Mouse (Mus musculus) ES-Bruce4 (cell line): ENCODE results near the gene Snapc2. TPM values are rescaled to one million over a fixed set of nuclear protein-coding genes. Genes with fewer than 3 reads are reported as not detected.

Experiments
- H3K27ac ChIP-seq: 2 replicates; pipeline ENCODE4 v1.5.1; 2012; ENCODE audit warnings: low read length, inconsistent platforms; ENCODE audit not compliant: insufficient read depth
- H3K27me3 ChIP-seq: 2 replicates; pipeline ENCODE4 v1.6.1; 2012; ENCODE audit warnings: mild to moderate bottlenecking, low read length, inconsistent platforms; ENCODE audit not compliant: control insufficient read depth, poor library complexity, insufficient read depth, severe bottlenecking
- H3K36me3 ChIP-seq: 2 replicates; pipeline ENCODE4 v1.6.1; 2012; ENCODE audit warnings: inconsistent platforms, mild to moderate bottlenecking, low read length, moderate library complexity; ENCODE audit not compliant: control insufficient read depth, poor library complexity, insufficient read depth, severe bottlenecking
- H3K4me1 ChIP-seq: one replicate; pipeline ENCODE4 v1.8.1; 2011; ENCODE audit warnings: low read length; ENCODE audit not compliant: control insufficient read depth, insufficient read depth
- H3K4me3 ChIP-seq: 2 replicates; pipeline ENCODE4 v1.5.1; 2011; ENCODE audit warnings: low read depth, mild to moderate bottlenecking, low read length
- H3K9ac ChIP-seq: 2 replicates; pipeline ENCODE4 v1.6.1; 2012; ENCODE audit warnings: low read depth, mild to moderate bottlenecking, inconsistent platforms; ENCODE audit not compliant: poor library complexity, severe bottlenecking
- H3K9me3 ChIP-seq: replicated peaks from 2 replicates; pipeline ENCODE4 v1.6.1; 2012; ENCODE audit warnings: mild to moderate bottlenecking, low read length, inconsistent platforms; ENCODE audit not compliant: control insufficient read depth, poor library complexity, insufficient read depth, severe bottlenecking
- CTCF ChIP-seq: IDR thresholded peaks from one replicate; pipeline ENCODE4 v1.8.1; 2011; ENCODE audit warnings: low read depth, low read length
- EP300 ChIP-seq: IDR thresholded peaks from 2 replicates; pipeline ENCODE4 v1.6.1; 2011; ENCODE audit warnings: low read depth, low read length; ENCODE audit not compliant: insufficient read depth
- POLR2A ChIP-seq: IDR thresholded peaks from one replicate; pipeline ENCODE4 v1.8.1; 2011; ENCODE audit warnings: low read length; ENCODE audit not compliant: insufficient read depth
- polyA plus RNA-seq: library from polyadenylated mRNA; stranded (reverse); fragments of >200 nt; gene quantifications from 2 replicates; pipeline ENCODE4 v1.2.4, GENCODE M21; 2011; ENCODE audit warnings: low read depth; ENCODE audit not compliant: missing spikeins, insufficient read depth, insufficient read length

The Snapc2 gene
- polyA plus RNA-seq, 1 experiment: 29.0 TPM

DNA sequence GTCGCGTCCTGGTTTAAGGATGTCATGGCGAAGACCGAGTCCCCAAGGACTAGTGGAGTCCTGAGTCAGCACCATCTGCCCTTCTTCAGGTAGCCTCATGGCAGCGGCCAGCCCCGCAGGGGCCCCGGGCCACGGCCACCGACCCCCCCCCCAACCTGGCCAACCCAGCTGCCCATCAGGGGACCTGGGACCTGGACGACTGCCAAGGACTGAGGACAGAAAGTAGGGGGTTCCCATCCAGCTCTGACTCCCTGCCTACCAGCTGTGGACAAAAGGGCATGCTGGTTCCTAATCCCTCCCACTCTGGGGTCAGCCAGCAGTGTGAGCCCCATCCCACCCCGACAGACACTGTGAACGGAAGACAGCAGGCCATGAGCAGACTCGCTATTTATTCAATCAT is 7.1 kb upstream of the Snapc2 start:
- Histone ChIP-seq H3K27ac (no peak overlapping the region), H3K4me3 (no peak overlapping the region), H3K27me3 (no peaks in the 10 kb centered on the region)

GRCm38 (mm10) chr8:4247241-4247640 is 5.6 kb upstream of the Snapc2 start:
- H3K27ac ChIP-seq: no peak overlapping the region
- H3K9me3 ChIP-seq: no peaks in the 10 kb centered on the region
- no peak overlapping the region for H3K4me3 ChIP-seq
- no peaks in the 10 kb centered on the region for H3K4me1 ChIP-seq
- no peaks in the 10 kb centered on the region for H3K27me3 ChIP-seq
- peaks cover 33% of the 10 kb centered on the region for H3K36me3 ChIP-seq
- H3K9ac ChIP-seq: no peak overlapping the region
- no peak for TF ChIP-seq EP300
- TF ChIP-seq CTCF: no peak
- TF ChIP-seq POLR2A: no peak

More for the DNA sequence above, 7.1 kb upstream of the Snapc2 start:
- no peak overlapping the region for H3K9ac ChIP-seq
- H3K36me3 ChIP-seq: peaks cover 33% of the 10 kb centered on the region
- no peaks in the 10 kb centered on the region for H3K4me1 ChIP-seq
- TF ChIP-seq EP300: no peak
- TF ChIP-seq POLR2A: no peak
- TF ChIP-seq CTCF: no peak
- no peaks in the 10 kb centered on the region for H3K9me3 ChIP-seq

DNA sequence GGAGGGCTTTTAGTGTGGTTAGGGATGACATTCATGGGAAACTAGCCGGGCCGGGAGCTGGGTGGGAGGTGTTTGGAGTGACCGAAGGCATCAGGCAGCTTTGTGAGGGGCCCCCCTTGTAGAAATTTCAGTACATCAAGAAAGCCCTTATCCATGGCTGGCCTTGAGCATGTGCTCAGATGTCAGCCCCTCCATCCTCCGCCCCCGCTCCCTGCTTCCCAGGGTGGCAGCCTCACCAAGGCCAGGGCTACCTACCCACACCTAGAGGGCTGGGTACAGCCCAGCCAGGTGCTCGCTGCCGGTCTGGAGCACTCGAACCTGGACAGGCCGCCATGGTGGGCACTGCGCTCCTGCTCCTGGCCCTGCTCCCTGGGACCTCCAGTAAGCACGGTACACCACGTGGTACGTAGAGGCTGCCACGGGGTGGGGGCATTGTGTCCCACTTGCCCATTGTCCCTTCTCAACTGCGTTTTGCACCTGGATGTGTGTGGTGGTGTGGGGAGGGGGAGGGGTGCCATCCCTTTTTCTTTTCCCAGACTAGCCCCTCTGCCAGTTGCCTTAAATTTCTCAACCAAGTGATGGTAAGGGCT is 4.8 kb upstream of the Snapc2 start, which contains the start of gene Tgfbr3l:
Gene Tgfbr3l (plus strand): TSS at position 264 of the 590 bp plus-strand sequence.
- TF ChIP-seq CTCF (no peak), POLR2A (no peak), EP300 (no peak)
- Histone ChIP-seq H3K27ac (no peak within 1 kb of the TSS), H3K9ac (peak within 1 kb of the TSS; percentile 30), H3K27me3 (no peaks in the 10 kb centered on the region), H3K4me3 (peak within 1 kb of the TSS; percentile 9; the same call in 1 of the 2 replicates), H3K9me3 (no peaks in the 10 kb centered on the region), H3K36me3 (peaks cover 30% of the 10 kb centered on the region), H3K4me1 (no peaks in the 10 kb centered on the region)

DNA sequence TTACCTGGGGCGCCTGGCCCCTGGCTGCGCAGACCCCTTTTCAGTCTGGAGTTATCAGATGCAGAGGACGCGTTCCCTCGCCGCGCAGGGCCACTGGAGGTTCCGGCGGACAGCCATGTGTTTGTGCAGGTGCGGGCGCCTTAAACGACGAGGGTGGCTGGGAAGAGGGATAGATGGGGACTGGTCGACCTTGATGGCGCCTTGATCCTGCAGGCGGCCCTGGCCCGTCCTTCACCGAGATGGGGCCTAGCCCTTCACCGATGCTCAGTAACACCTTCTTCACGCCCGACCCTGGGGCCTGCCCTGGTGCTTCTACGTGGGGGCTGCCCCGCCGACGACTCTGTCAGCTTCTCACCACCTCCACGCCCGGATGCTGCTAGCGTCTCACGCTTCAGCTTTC is 3.7 kb upstream of the Snapc2 start:
- no peaks in the 10 kb centered on the region for H3K4me1 ChIP-seq
- peak overlapping the region; percentile 9 for H3K4me3 ChIP-seq
- peak; percentile 52; the same call in 1 of the 2 replicates for TF ChIP-seq EP300
- TF ChIP-seq CTCF: no peak
- TF ChIP-seq POLR2A: no peak
- H3K9me3 ChIP-seq: no peaks in the 10 kb centered on the region
- no peak overlapping the region for H3K27ac ChIP-seq
- peak overlapping the region; percentile 30 for H3K9ac ChIP-seq
- H3K36me3 ChIP-seq: peaks cover 19% of the 10 kb centered on the region
- H3K27me3 ChIP-seq: no peaks in the 10 kb centered on the region

DNA sequence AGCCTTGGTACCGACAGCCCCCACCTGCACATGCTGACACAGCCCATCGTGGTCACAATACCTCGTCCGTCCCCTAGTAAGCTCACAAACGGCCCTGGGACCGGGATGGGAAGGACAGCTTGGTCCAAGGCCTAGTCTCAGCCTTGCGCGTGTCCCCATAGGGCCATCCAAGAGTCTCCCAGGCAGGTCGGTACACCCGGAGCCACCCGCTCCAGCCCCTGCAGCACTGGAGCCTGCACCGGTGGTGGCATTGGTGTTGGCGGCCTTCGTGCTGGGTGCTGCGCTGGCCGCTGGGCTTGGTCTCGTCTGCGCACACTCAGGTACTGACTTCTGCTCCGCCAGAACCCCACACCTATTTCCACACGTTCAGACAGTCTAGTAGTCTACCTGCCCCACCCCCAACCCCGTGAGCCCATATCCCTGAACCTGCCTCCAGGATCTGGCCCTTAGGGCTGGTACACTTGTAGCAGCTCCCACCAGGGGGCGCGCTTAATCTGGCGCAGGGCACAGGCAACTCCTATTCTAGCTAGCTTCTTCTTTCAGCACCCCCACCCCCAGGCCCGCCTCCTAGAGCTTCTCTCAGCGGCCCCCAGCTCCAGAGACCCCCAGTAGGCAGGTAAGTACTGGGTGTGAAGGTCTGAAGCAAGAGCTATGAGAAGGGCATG is 2.4 kb upstream of the Snapc2 start:
- H3K9ac ChIP-seq: peak overlapping the region; percentile 30
- no peaks in the 10 kb centered on the region for H3K27me3 ChIP-seq
- peaks cover 17% of the 10 kb centered on the region for H3K36me3 ChIP-seq
- H3K4me1 ChIP-seq: no peaks in the 10 kb centered on the region
- no peaks in the 10 kb centered on the region for H3K9me3 ChIP-seq
- no peak overlapping the region for H3K27ac ChIP-seq
- peak overlapping the region; percentile 35 for H3K4me3 ChIP-seq
- TF ChIP-seq CTCF: peak; percentile 86
- TF ChIP-seq POLR2A: no peak
- 0 out of 2 replicates have a peak, but pooled peaks have one; percentile 28 for TF ChIP-seq EP300

- H3K9me3 ChIP-seq: no peaks in the 10 kb centered on the region
- no peaks in the 10 kb centered on the region for H3K27me3 ChIP-seq
- peak overlapping the region; percentile 82 for H3K9ac ChIP-seq
- H3K36me3 ChIP-seq: peaks cover 12% of the 10 kb centered on the region
- peak overlapping the region; percentile 93 for H3K4me3 ChIP-seq
- TF ChIP-seq POLR2A (no peak), CTCF (no peak), EP300 (no peak)
- no peak overlapping the region for H3K27ac ChIP-seq
- H3K4me1 ChIP-seq: no peaks in the 10 kb centered on the region
Observed at GRCm38 (mm10) chr8:4252116-4252760, 642 bp upstream of the Snapc2 start.
